Mouse (Mus musculus): ENCODE measurements around the gene Saxo2.

GRCm38 (mm10) chr7:82625342-82625741 is 23.0 kb downstream of the Saxo2 start:
- TF ChIP-seq POLR2A (IDR thresholded peaks at IDR 0.05; ENCODE audit: low read depth, low read length), result no peak
- TF ChIP-seq CTCF (IDR thresholded peaks at IDR 0.05; ENCODE audit: borderline replicate concordance, insufficient read depth, low read length), result no peak
